Mouse (Mus musculus) ES-E14 (cell line): ENCODE data around the gene Inpp4b.

ENCODE experiments used
- CHD2 ChIP-seq: IDR thresholded peaks from 2 replicates; pipeline ENCODE4 v1.6.1; 2014; ENCODE audit warnings: mild to moderate bottlenecking, low read depth, low read length, inconsistent platforms
- HCFC1 ChIP-seq: IDR thresholded peaks from 2 replicates; pipeline ENCODE4 v1.6.1; 2012; ENCODE audit warnings: low read length, inconsistent platforms, borderline replicate concordance; ENCODE audit not compliant: insufficient read depth
- MAFK ChIP-seq: IDR thresholded peaks from 2 replicates; pipeline ENCODE4 v1.6.1; 2014; ENCODE audit warnings: mild to moderate bottlenecking, low read depth, low read length, inconsistent platforms; ENCODE audit not compliant: insufficient read depth
- ZC3H11A ChIP-seq: IDR thresholded peaks from 2 replicates; pipeline ENCODE4 v1.6.1; 2012; ENCODE audit warnings: low read depth, mild to moderate bottlenecking, inconsistent platforms, low read length, borderline replicate concordance
- ZNF384 ChIP-seq: IDR thresholded peaks from 2 replicates; pipeline ENCODE4 v1.6.1; 2012; ENCODE audit warnings: low read depth, low read length, inconsistent platforms

GRCm38 (mm10) chr8:81558550-81558949 lies 216.2 kb downstream of the Inpp4b start:
- no peak for TF ChIP-seq ZC3H11A
- no peak for TF ChIP-seq CHD2
- TF ChIP-seq MAFK: no peak
- no peak for TF ChIP-seq ZNF384
- no peak for TF ChIP-seq HCFC1
